Mouse (Mus musculus) hindbrain, postnatal 0 days (tissue): ENCODE measurements at regions not wholly inside any gene's neighbourhood (a gene's known extent, or its start where the extent isn't known, plus 50 kb on each side); places are given as distances from the start of the nearest gene placed in this dataset.

ENCODE experiments used
- ATAC-seq: fragments of 200-750 bp; cut with Nextera tagmentation; 2 replicates; pipeline ENCODE4 v1.8.0; 2017; ENCODE audit warnings: mild to moderate bottlenecking, moderate TSS enrichment, moderate library complexity
- DNase-seq: peaks from one replicate; pipeline ENCODE4 v3.0.0-alpha.2; 2015; ENCODE audit warnings: low spot score
- H3K27ac ChIP-seq: fragments of 300-500 bp; sonication (generic); 2 replicates; pipeline ENCODE4 v1.5.1; 2014; ENCODE audit warnings: mild to moderate bottlenecking
- H3K27me3 ChIP-seq: fragments of 300-500 bp; sonication (generic); 2 replicates; pipeline ENCODE4 v1.6.1; 2014; ENCODE audit warnings: low read length, mixed read lengths; ENCODE audit not compliant: insufficient read depth
- H3K36me3 ChIP-seq: fragments of 300-500 bp; sonication (generic); 2 replicates; pipeline ENCODE4 v1.6.1; 2014; ENCODE audit warnings: low read length, mixed read lengths; ENCODE audit not compliant: insufficient read depth
- H3K4me1 ChIP-seq: fragments of 300-500 bp; sonication (generic); 2 replicates; pipeline ENCODE4 v1.6.1; 2014; ENCODE audit warnings: antibody characterized with exemption, low read length, mixed read lengths; ENCODE audit not compliant: insufficient read depth
- H3K4me2 ChIP-seq: fragments of 300-500 bp; sonication (generic); 2 replicates; pipeline ENCODE4 v1.6.1; 2014; ENCODE audit warnings: low read depth, mild to moderate bottlenecking, low read length, moderate library complexity, mixed read lengths
- H3K4me3 ChIP-seq: fragments of 300-500 bp; sonication (generic); 2 replicates; pipeline ENCODE4 v1.5.1; 2014; ENCODE audit warnings: low read length
- H3K9ac ChIP-seq: fragments of 300-500 bp; sonication (generic); replicated peaks from 2 replicates; pipeline ENCODE4 v1.6.1; 2014; ENCODE audit warnings: mild to moderate bottlenecking, low read length, moderate library complexity, mixed read lengths
- H3K9me3 ChIP-seq: fragments of 300-500 bp; sonication (generic); 2 replicates; pipeline ENCODE4 v1.6.1; 2016; ENCODE audit warnings: low read length, mixed read lengths
- CTCF ChIP-seq: IDR thresholded peaks from 2 replicates; pipeline ENCODE4 v1.5.1; 2016; ENCODE audit warnings: antibody characterized with exemption, control low read depth, low read depth
- whole genome bisulfite sequencing: fragments of 180-500 bp; shearing (Covaris S2); extraction: QIAGEN DNeasy Blood & Tissue Kit; methylation state at CpG from one replicate; pipeline ENCODE4 v1.1.7; 2014; 5-methylcytosine and 5-hydroxymethylcytosine counted together

GRCm38 (mm10) chr15:67275058-67275457 is 774.3 kb upstream of the Lrrc6 start:
- Histone ChIP-seq H3K9me3 (no peaks in the 10 kb centered on the region), H3K9ac (no peak overlapping the region), H3K4me3 (no peak overlapping the region), H3K4me2 (no peak overlapping the region), H3K36me3 (no peaks in the 10 kb centered on the region), H3K4me1 (no peaks in the 10 kb centered on the region), H3K27ac (no peak overlapping the region), H3K27me3 (no peaks in the 10 kb centered on the region)
- DNase-seq (no peak), ATAC-seq (no peak)
- TF ChIP-seq CTCF, result no peak

- no peaks in the 10 kb centered on the region for H3K9me3 ChIP-seq
- H3K4me1 ChIP-seq, result no peaks in the 10 kb centered on the region
- H3K27me3 ChIP-seq, result no peaks in the 10 kb centered on the region
- ATAC-seq (no peak), DNase-seq (no peak)
- H3K4me3 ChIP-seq, result no peak overlapping the region
- H3K9ac ChIP-seq, result no peak overlapping the region
- no peaks in the 10 kb centered on the region for H3K36me3 ChIP-seq
- no peak overlapping the region for H3K27ac ChIP-seq
- WGBS, result 88% methylated on average over 2 of the region's 2 CpGs
- TF ChIP-seq CTCF, result no peak
- H3K4me2 ChIP-seq, result no peak overlapping the region
These were observed 771.7 kb upstream of the Lrrc6 start for GRCm38 (mm10) chr15:67272397-67272796.

GRCm38 (mm10) chr15:67263723-67264122 is 763.0 kb upstream of the Lrrc6 start:
- no peak for ATAC-seq
- TF ChIP-seq CTCF, result no peak
- Histone ChIP-seq H3K27ac (no peak overlapping the region), H3K9me3 (no peaks in the 10 kb centered on the region), H3K9ac (no peak overlapping the region), H3K36me3 (no peaks in the 10 kb centered on the region), H3K27me3 (no peaks in the 10 kb centered on the region), H3K4me2 (no peak overlapping the region), H3K4me1 (no peaks in the 10 kb centered on the region), H3K4me3 (no peak overlapping the region)
- 75% methylated on average over 6 of the region's 6 CpGs for WGBS
- no peak for DNase-seq

GRCm38 (mm10) chr15:67263313-67263712 is 762.6 kb upstream of the Lrrc6 start:
- DNase-seq (no peak), ATAC-seq (no peak)
- Histone ChIP-seq H3K9me3 (no peaks in the 10 kb centered on the region), H3K9ac (no peak overlapping the region), H3K4me3 (no peak overlapping the region), H3K4me2 (no peak overlapping the region), H3K4me1 (no peaks in the 10 kb centered on the region), H3K27ac (no peak overlapping the region), H3K36me3 (no peaks in the 10 kb centered on the region), H3K27me3 (no peaks in the 10 kb centered on the region)
- TF ChIP-seq CTCF, result no peak
- 70% methylated on average over 2 of the region's 2 CpGs for WGBS

- Histone ChIP-seq H3K4me2 (no peak overlapping the region), H3K9me3 (no peaks in the 10 kb centered on the region), H3K4me1 (no peaks in the 10 kb centered on the region), H3K4me3 (no peak overlapping the region), H3K36me3 (no peaks in the 10 kb centered on the region), H3K27ac (no peak overlapping the region), H3K9ac (no peak overlapping the region), H3K27me3 (no peaks in the 10 kb centered on the region)
- no peak for DNase-seq
- no peak for TF ChIP-seq CTCF
- WGBS, result 96% methylated on average over 2 of the region's 2 CpGs
- ATAC-seq, result no peak
These were observed 761.6 kb upstream of the Lrrc6 start for GRCm38 (mm10) chr15:67262269-67262668.

- Histone ChIP-seq H3K4me3 (no peak overlapping the region), H3K9ac (no peak overlapping the region), H3K4me1 (no peaks in the 10 kb centered on the region), H3K36me3 (no peaks in the 10 kb centered on the region), H3K27me3 (no peaks in the 10 kb centered on the region), H3K27ac (no peak overlapping the region), H3K9me3 (no peaks in the 10 kb centered on the region), H3K4me2 (no peak overlapping the region)
- WGBS, result 82% methylated on average over 3 of the region's 3 CpGs
- no peak for TF ChIP-seq CTCF
- no peak for ATAC-seq
- no peak for DNase-seq
These were observed 760.0 kb upstream of the Lrrc6 start for GRCm38 (mm10) chr15:67260666-67261065.

GRCm38 (mm10) chr15:67249147-67249546 is 748.4 kb upstream of the Lrrc6 start:
- Histone ChIP-seq H3K4me1 (no peaks in the 10 kb centered on the region; the same call in 1 of the 2 replicates), H3K9me3 (no peaks in the 10 kb centered on the region), H3K27me3 (no peaks in the 10 kb centered on the region), H3K36me3 (no peaks in the 10 kb centered on the region), H3K27ac (no peak overlapping the region), H3K4me3 (no peak overlapping the region), H3K9ac (no peak overlapping the region), H3K4me2 (no peak overlapping the region)
- 23% methylated on average over 4 of the region's 4 CpGs for WGBS
- DNase-seq (peak; percentile 31), ATAC-seq (no peak)
- no peak for TF ChIP-seq CTCF
